Mouse (Mus musculus) testis, adult 2 months (tissue): ENCODE data around the gene Sit1.
A peak's percentile ranks its signal among the peaks of the same experiment; 100 is the strongest.

ENCODE experiments used
- CTCF ChIP-seq: fragments of 200-500 bp; IDR thresholded peaks from 2 replicates; pipeline ENCODE4 v1.5.1; 2012; ENCODE audit warnings: low read depth, mild to moderate bottlenecking, inconsistent platforms, low read length, moderate library complexity; ENCODE audit not compliant: control insufficient read depth, insufficient read depth, insufficient replicate concordance
- POLR2A ChIP-seq: fragments of 200-500 bp; IDR thresholded peaks from 2 replicates; pipeline ENCODE4 v1.6.1; 2012; ENCODE audit warnings: low read depth, mild to moderate bottlenecking, inconsistent platforms, low read length, moderate library complexity; ENCODE audit not compliant: control insufficient read depth

DNA sequence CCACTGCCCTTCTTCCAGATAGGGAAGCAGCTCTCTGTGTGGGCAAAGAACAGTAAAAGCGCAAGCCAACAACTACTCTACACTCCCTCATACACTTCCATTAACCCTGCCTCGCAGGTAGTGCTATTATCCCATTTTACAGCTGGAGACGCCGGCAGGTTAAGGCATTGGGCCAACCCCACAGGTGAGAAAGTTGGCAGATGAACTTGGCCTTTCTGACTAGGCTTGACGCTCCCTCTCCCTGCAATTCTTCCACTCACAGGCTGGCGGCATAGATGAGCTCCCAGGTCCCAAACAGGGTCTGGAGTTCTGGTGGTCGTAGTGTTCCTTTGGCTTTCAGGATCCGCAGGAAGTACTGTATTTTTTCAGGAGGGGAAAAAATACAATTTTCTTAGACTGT lies 15.4 kb upstream of the Sit1 start:
- TF ChIP-seq CTCF: peak; percentile 11; the same call in 1 of the 2 replicates
- no peak for TF ChIP-seq POLR2A
